Mouse (Mus musculus): Measurements from ENCODE around the gene C2cd5. TPM values are rescaled to one million over a fixed set of nuclear protein-coding genes. Genes with fewer than 3 reads are reported as not detected.
"Not testable (repeated sequence)": the region's sequence is repeated elsewhere in the genome, so short reads cannot be mapped to it uniquely, and the experiment has no call there.

C2cd5 gene
- polyA plus RNA-seq, 1 experiment from 2014 or later = 32.5 TPM

DNA sequence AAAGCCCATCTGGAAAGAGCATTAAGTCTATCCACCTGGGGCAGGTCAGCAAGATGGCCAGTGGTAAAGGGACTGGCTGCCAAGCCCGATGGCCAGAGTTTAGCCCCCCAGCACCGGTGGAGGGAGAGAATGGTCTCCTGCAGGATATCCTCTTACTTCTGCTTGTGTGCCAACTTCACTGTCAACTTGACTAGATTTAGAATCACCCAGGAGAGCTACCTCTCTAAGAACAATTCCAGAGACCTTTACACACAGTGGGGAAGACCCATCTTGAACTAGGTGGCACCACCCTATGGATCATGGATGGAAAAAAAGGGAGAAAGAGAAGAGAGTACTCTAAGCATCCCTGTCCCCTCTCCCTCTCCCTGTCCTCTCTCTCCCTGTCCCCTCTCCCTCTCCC, 107.0 kb downstream of the C2cd5 start:
- 63% methylated on average over 2 of the region's 2 CpGs for WGBS
- DNase-seq (ENCODE audit: low spot score) (no peak), ATAC-seq (ENCODE audit: insufficient read depth, low FRiP score, low TSS enrichment) (no peak)
- Histone ChIP-seq H3K9ac (ENCODE audit: low read length) (no peak overlapping the region), H3K27ac (ENCODE audit: low read depth, low read length) (no peak overlapping the region), H3K4me3 (ENCODE audit: low read depth, low read length) (no peak overlapping the region), H3K27me3 (ENCODE audit: control insufficient read depth, insufficient read depth, low read length) (no peaks in the 10 kb centered on the region), H3K4me2 (ENCODE audit: low read depth) (no peak overlapping the region), H3K36me3 (ENCODE audit: control insufficient read depth, insufficient read depth, low read length) (no peaks in the 10 kb centered on the region), H3K9me3 (ENCODE audit: control insufficient read depth, low read length) (no peaks in the 10 kb centered on the region), H3K4me1 (ENCODE audit: control insufficient read depth, insufficient read depth, low read length) (peaks cover 6% of the 10 kb centered on the region; the same call in 1 of the 2 replicates)

DNA sequence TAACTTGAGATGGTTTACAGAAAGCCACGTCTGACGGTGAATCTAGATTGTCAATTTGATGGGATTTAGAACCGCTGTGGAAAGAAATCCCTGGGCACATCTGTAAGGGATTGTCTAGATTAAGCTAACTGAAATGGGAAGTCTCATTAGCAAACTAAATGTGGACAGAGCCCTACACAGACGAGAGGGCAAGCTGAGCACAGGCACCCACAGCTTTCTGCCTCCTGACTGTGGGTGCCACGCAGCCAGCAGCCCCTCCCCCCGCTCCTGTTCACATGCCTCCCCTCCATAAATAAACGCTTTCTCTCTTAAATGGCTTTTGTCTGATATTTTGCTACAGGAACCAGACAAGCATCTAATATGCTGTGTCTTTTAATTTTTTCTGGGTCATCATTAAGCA, 107.8 kb downstream of the C2cd5 start:
- WGBS = 70% methylated on average over 7 of the region's 7 CpGs
- H3K4me3 ChIP-seq (ENCODE audit: low read depth, low read length) = no peak overlapping the region
- H3K4me2 ChIP-seq (ENCODE audit: low read depth) = no peak overlapping the region
- H3K4me1 ChIP-seq (ENCODE audit: control insufficient read depth, insufficient read depth, low read length) = peaks cover 6% of the 10 kb centered on the region; the same call in 1 of the 2 replicates
- ATAC-seq (ENCODE audit: insufficient read depth, low FRiP score, low TSS enrichment) = no peak
- H3K9me3 ChIP-seq (ENCODE audit: control insufficient read depth, low read length) = no peaks in the 10 kb centered on the region
- H3K36me3 ChIP-seq (ENCODE audit: control insufficient read depth, insufficient read depth, low read length) = no peaks in the 10 kb centered on the region
- no peaks in the 10 kb centered on the region for H3K27me3 ChIP-seq (ENCODE audit: control insufficient read depth, insufficient read depth, low read length)
- H3K27ac ChIP-seq (ENCODE audit: low read depth, low read length) = no peak overlapping the region; the same call in 1 of the 2 replicates
- no peak for DNase-seq (ENCODE audit: low spot score)
- no peak overlapping the region for H3K9ac ChIP-seq (ENCODE audit: low read length)

DNA sequence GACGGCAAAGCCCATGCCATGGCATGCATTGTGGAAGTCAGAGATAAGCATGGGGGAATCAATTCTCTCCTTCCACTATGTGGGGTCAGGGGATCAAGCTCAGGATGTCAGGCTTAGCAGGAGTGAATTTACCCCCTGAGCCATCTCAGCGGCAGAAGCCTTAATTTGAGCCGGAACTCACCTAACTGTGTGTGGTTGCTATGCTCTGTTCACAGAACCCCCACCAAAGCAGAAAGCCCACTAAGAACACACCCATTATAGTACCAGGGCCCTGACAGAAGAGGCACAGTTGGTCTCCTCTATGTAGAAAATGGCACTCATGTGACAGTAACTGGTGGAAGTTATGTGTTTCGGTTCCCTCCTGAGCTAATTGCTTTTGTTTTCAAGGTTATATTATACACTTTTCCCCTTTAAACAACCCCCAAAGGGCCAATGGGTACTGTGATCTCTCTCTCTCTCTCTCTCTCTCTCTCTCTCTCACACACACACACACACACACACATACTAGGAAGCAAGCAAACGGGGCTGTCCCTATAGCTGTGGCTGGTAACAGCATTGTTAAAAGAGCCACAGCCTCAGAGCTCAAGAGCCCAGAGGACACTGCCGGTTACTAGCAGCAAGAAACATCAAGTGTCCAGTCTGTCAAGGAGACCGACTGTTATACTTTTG, 108.4 kb downstream of the C2cd5 start:
- DNase-seq (ENCODE audit: low spot score) = no peak
- Histone ChIP-seq H3K9ac (ENCODE audit: low read length) (no peak overlapping the region), H3K27ac (ENCODE audit: low read depth, low read length) (no peak overlapping the region), H3K4me3 (ENCODE audit: low read depth, low read length) (no peak overlapping the region), H3K36me3 (ENCODE audit: control insufficient read depth, insufficient read depth, low read length) (no peaks in the 10 kb centered on the region), H3K4me2 (ENCODE audit: low read depth) (no peak overlapping the region), H3K4me1 (ENCODE audit: control insufficient read depth, insufficient read depth, low read length) (peaks cover 6% of the 10 kb centered on the region; the same call in 1 of the 2 replicates), H3K27me3 (ENCODE audit: control insufficient read depth, insufficient read depth, low read length) (no peaks in the 10 kb centered on the region), H3K9me3 (ENCODE audit: control insufficient read depth, low read length) (no peaks in the 10 kb centered on the region)
- no peak for ATAC-seq (ENCODE audit: insufficient read depth, low FRiP score, low TSS enrichment)
- 53% methylated on average over 7 of the region's 7 CpGs for WGBS

DNA sequence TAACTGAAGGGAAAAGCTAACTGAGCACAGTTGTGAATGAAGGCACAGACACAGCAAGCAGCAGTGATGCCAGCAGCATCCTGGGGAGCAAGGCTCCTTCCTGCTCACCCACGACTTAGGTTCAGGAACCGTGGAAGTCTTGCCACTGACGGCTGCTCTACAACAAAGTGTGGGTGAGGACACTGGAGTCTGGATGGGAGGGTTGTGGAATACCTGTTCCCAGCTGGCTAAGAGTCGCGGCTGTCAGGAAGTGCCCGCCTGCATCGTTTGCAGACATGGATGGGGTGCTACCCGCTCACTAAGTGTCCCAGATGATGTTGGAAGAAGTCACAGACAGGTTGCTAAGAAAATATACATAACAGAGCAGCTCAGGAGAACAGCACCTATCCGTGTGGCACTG, 109.4 kb downstream of the C2cd5 start:
- DNase-seq (ENCODE audit: low spot score) = no peak
- Histone ChIP-seq H3K4me1 (ENCODE audit: control insufficient read depth, insufficient read depth, low read length) (peaks cover 6% of the 10 kb centered on the region; the same call in 1 of the 2 replicates), H3K27ac (ENCODE audit: low read depth, low read length) (no peak overlapping the region), H3K9ac (ENCODE audit: low read length) (no peak overlapping the region), H3K4me2 (ENCODE audit: low read depth) (no peak overlapping the region), H3K9me3 (ENCODE audit: control insufficient read depth, low read length) (no peaks in the 10 kb centered on the region), H3K27me3 (ENCODE audit: control insufficient read depth, insufficient read depth, low read length) (no peaks in the 10 kb centered on the region), H3K36me3 (ENCODE audit: control insufficient read depth, insufficient read depth, low read length) (no peaks in the 10 kb centered on the region), H3K4me3 (ENCODE audit: low read depth, low read length) (no peak overlapping the region)
- 77% methylated on average over 9 of the region's 9 CpGs for WGBS
- ATAC-seq (ENCODE audit: insufficient read depth, low FRiP score, low TSS enrichment) = no peak

DNA sequence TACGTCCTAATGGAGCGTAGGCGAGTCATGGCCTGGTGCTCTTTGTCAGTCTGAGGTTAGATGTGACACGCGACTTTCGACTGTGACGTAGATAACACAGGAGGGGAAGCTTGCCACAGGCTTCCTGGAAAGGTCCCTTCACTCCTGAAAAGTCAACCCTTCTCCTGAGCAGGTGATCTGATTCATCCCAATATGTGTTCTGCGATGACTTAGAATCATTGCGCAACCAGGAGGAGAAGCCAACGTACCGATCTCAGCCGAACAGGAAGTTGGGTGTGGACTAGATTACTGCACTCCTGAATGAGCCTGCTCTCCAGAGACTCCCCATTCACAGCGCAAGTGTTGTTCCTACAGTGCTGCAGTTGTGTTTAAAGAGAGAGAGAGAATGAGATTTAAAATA, 110.4 kb downstream of the C2cd5 start:
- H3K9ac ChIP-seq (ENCODE audit: low read length) = no peak overlapping the region
- no peaks in the 10 kb centered on the region for H3K27me3 ChIP-seq (ENCODE audit: control insufficient read depth, insufficient read depth, low read length)
- no peak overlapping the region for H3K27ac ChIP-seq (ENCODE audit: low read depth, low read length)
- ATAC-seq (ENCODE audit: insufficient read depth, low FRiP score, low TSS enrichment) (no peak), DNase-seq (ENCODE audit: low spot score) (no peak)
- no peaks in the 10 kb centered on the region for H3K9me3 ChIP-seq (ENCODE audit: control insufficient read depth, low read length)
- no peak overlapping the region for H3K4me3 ChIP-seq (ENCODE audit: low read depth, low read length)
- H3K36me3 ChIP-seq (ENCODE audit: control insufficient read depth, insufficient read depth, low read length) = no peaks in the 10 kb centered on the region
- WGBS = 93% methylated on average over 13 of the region's 13 CpGs
- H3K4me2 ChIP-seq (ENCODE audit: low read depth) = no peak overlapping the region
- H3K4me1 ChIP-seq (ENCODE audit: control insufficient read depth, insufficient read depth, low read length) = peaks cover 6% of the 10 kb centered on the region; the same call in 1 of the 2 replicates

DNA sequence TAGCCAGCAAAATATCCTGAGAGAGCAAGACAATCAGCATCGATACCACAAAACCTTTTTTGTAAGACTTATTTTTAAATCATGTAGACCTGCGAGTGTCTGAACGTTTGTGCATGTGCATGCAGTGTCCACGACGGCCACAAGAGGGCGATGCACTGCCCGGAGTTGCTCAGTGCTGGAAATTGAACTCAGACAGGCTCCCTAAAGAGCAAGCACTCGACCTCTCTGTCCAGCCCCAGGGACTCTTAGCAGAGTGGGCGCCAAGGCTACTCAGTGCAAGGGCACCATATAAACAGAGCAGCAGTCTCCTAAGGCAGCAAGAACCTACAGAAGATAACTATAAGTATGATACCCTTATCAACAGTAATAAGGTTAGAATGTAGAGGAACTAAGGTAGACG, 111.2 kb downstream of the C2cd5 start:
- Histone ChIP-seq H3K4me3 (ENCODE audit: low read depth, low read length) (no peak overlapping the region), H3K27me3 (ENCODE audit: control insufficient read depth, insufficient read depth, low read length) (no peaks in the 10 kb centered on the region), H3K9me3 (ENCODE audit: control insufficient read depth, low read length) (no peaks in the 10 kb centered on the region), H3K4me1 (ENCODE audit: control insufficient read depth, insufficient read depth, low read length) (peaks cover 4% of the 10 kb centered on the region; the same call in 1 of the 2 replicates), H3K27ac (ENCODE audit: low read depth, low read length) (no peak overlapping the region), H3K36me3 (ENCODE audit: control insufficient read depth, insufficient read depth, low read length) (no peaks in the 10 kb centered on the region), H3K4me2 (ENCODE audit: low read depth) (no peak overlapping the region), H3K9ac (ENCODE audit: low read length) (no peak overlapping the region)
- WGBS = 33% methylated on average over 10 of the region's 10 CpGs
- ATAC-seq (ENCODE audit: insufficient read depth, low FRiP score, low TSS enrichment) (no peak; the same call in 1 of the 2 replicates), DNase-seq (ENCODE audit: low spot score) (peak; percentile 60)

DNA sequence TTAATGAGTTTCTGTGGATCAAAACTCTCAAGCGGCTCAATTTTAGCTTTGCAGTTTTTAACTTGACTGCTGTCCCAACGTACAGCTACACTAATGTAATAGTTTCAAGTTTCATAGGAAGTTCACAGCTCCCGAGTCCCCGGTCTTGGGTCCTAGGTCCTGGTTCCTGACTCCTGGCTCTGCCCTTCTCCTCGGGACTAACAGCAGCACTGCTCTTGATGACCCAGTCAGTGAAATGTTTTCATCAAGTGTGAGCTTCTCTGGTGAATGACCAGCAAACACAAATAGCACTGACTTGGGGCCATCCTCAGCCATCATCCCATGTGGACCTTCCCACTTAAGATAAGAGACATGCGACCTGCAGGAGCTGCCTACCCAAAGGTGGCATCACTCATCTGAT, 111.7 kb downstream of the C2cd5 start:
- Histone ChIP-seq H3K4me3 (ENCODE audit: low read depth, low read length) (no peak overlapping the region), H3K4me1 (ENCODE audit: control insufficient read depth, insufficient read depth, low read length) (0 out of 2 replicates have a peak, but pooled peaks cover 3% of the 10 kb centered on the region), H3K4me2 (ENCODE audit: low read depth) (no peak overlapping the region), H3K9me3 (ENCODE audit: control insufficient read depth, low read length) (no peaks in the 10 kb centered on the region), H3K27me3 (ENCODE audit: control insufficient read depth, insufficient read depth, low read length) (no peaks in the 10 kb centered on the region), H3K27ac (ENCODE audit: low read depth, low read length) (no peak overlapping the region), H3K36me3 (ENCODE audit: control insufficient read depth, insufficient read depth, low read length) (no peaks in the 10 kb centered on the region), H3K9ac (ENCODE audit: low read length) (no peak overlapping the region)
- DNase-seq (ENCODE audit: low spot score) = no peak
- 78% methylated on average over 6 of the region's 6 CpGs for WGBS
- no peak for ATAC-seq (ENCODE audit: insufficient read depth, low FRiP score, low TSS enrichment)

DNA sequence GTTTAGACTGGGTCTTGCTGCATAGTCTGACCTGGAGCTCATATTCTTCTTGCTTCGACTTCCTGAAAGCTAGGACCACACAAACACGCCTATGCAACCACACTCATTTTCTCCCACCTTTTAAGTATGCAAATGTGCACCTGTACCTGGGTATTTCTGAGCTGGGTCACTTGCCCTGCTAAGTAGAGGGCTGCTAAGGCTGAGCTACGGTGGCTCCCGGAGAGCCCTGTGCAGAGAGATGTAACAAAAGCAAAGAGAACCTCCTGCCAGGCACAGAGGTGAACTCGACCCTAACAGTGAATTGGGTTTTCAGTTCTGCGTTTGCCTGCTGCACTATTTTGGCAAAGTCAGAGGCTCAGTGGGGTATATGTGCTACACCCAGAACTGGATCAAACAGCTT, 112.3 kb downstream of the C2cd5 start:
- Histone ChIP-seq H3K4me1 (ENCODE audit: control insufficient read depth, insufficient read depth, low read length) (0 out of 2 replicates have a peak, but pooled peaks cover 3% of the 10 kb centered on the region), H3K9me3 (ENCODE audit: control insufficient read depth, low read length) (no peaks in the 10 kb centered on the region), H3K27ac (ENCODE audit: low read depth, low read length) (no peak overlapping the region), H3K9ac (ENCODE audit: low read length) (no peak overlapping the region), H3K4me2 (ENCODE audit: low read depth) (no peak overlapping the region), H3K4me3 (ENCODE audit: low read depth, low read length) (no peak overlapping the region), H3K27me3 (ENCODE audit: control insufficient read depth, insufficient read depth, low read length) (no peaks in the 10 kb centered on the region), H3K36me3 (ENCODE audit: control insufficient read depth, insufficient read depth, low read length) (no peaks in the 10 kb centered on the region)
- ATAC-seq (ENCODE audit: insufficient read depth, low FRiP score, low TSS enrichment) = no peak
- no peak for DNase-seq (ENCODE audit: low spot score)
- WGBS = 66% methylated on average over 6 of the region's 6 CpGs

DNA sequence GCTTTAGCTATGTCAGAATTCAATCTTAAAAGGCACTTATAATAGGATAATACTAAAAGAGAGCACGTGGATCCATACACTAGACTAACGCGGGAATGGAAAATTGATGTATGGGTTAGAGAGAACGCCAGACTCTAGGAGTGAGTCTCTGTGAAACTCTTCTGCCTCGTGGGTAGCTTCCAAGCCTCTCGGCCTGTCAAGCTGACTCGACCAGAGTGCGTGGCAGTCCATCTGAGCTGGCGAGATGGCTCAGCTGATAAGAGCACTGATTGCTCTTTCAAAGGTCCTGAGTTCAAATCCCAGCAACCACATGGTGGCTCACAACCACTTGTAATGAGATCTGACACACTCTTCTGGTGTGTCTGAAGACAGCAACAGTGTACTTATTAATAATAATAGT, 113.2 kb downstream of the C2cd5 start:
- H3K4me2 ChIP-seq (ENCODE audit: low read depth); H3K27ac ChIP-seq (ENCODE audit: low read depth, low read length); H3K27me3 ChIP-seq (ENCODE audit: control insufficient read depth, insufficient read depth, low read length); ATAC-seq (ENCODE audit: insufficient read depth, low FRiP score, low TSS enrichment); H3K4me3 ChIP-seq (ENCODE audit: low read depth, low read length); H3K9me3 ChIP-seq (ENCODE audit: control insufficient read depth, low read length); H3K9ac ChIP-seq (ENCODE audit: low read length); H3K4me1 ChIP-seq (ENCODE audit: control insufficient read depth, insufficient read depth, low read length); DNase-seq (ENCODE audit: low spot score); H3K36me3 ChIP-seq (ENCODE audit: control insufficient read depth, insufficient read depth, low read length): not testable (repeated sequence)
- 88% methylated on average over 9 of the region's 9 CpGs for WGBS
